Mouse (Mus musculus): ENCODE results near the gene Aldh3a1. TPM values are rescaled to one million over a fixed set of nuclear protein-coding genes. Genes with fewer than 3 reads are reported as not detected.

Aldh3a1 gene
- polyA plus RNA-seq, 1 experiment from 2014 or later: not detected

DNA sequence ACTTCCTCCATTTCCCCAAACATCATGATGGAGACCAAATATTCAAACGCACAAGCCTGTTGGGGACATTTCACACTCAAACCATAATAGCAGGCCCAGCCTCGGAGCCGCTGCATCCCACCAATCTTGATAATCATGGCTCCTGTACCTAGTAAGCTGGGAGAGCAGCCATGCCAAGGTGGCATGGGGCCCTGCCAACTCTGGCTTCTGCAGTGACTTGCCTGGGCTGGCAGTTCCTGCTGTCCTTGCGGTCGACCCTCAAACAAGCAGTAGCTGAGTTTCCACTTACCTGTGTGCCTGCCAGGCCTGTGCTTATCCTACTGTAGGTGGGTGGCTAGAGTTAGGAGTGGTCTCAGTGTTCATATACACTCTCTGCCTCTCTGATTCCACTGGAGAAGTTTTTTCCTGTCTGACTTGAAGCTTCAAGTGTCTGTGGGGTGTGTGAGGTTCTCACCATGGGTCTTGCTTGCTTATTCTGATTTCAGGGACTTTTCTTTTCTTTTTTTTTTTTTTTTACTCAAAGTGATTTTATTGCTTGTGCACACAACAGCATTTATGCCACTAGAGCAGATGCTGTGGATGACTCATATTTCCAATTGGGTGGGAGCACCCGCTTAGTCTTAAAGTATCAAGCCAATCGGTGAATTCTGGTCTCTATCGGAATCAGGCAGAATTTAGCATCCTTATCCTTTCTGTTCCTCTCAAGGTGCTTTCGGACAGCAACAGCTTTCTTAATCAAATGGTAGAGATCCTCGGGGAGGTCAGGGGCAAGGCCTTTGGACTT lies 2.0 kb upstream of the Aldh3a1 start:
- Histone ChIP-seq H3K27ac (ENCODE audit: low read depth, low read length) (no peak overlapping the region), H3K27me3 (ENCODE audit: control insufficient read depth, insufficient read depth, low read length) (no peaks in the 10 kb centered on the region), H3K9ac (ENCODE audit: low read length) (no peak overlapping the region), H3K36me3 (ENCODE audit: control insufficient read depth, insufficient read depth, low read length) (no peaks in the 10 kb centered on the region), H3K4me2 (ENCODE audit: low read depth) (no peak overlapping the region), H3K9me3 (ENCODE audit: control insufficient read depth, low read length) (no peaks in the 10 kb centered on the region), H3K4me3 (ENCODE audit: low read depth, low read length) (no peak overlapping the region), H3K4me1 (ENCODE audit: control insufficient read depth, insufficient read depth, low read length) (no peaks in the 10 kb centered on the region)
- WGBS: 94% methylated on average over 9 of the region's 10 CpGs
- ATAC-seq (ENCODE audit: insufficient read depth, low FRiP score, low TSS enrichment) (no peak), DNase-seq (ENCODE audit: low spot score) (no peak)

- Histone ChIP-seq H3K4me3 (ENCODE audit: low read depth, low read length) (no peak overlapping the region), H3K36me3 (ENCODE audit: control insufficient read depth, insufficient read depth, low read length) (no peaks in the 10 kb centered on the region), H3K4me1 (ENCODE audit: control insufficient read depth, insufficient read depth, low read length) (no peaks in the 10 kb centered on the region), H3K27me3 (ENCODE audit: control insufficient read depth, insufficient read depth, low read length) (no peaks in the 10 kb centered on the region), H3K9ac (ENCODE audit: low read length) (no peak overlapping the region), H3K9me3 (ENCODE audit: control insufficient read depth, low read length) (no peaks in the 10 kb centered on the region), H3K4me2 (ENCODE audit: low read depth) (no peak overlapping the region), H3K27ac (ENCODE audit: low read depth, low read length) (no peak overlapping the region)
- 92% methylated on average over 3 of the region's 3 CpGs for WGBS
- ATAC-seq (ENCODE audit: insufficient read depth, low FRiP score, low TSS enrichment) (no peak), DNase-seq (ENCODE audit: low spot score) (no peak)
Measured at GRCm38 (mm10) chr11:61206136-61206535, 1.2 kb upstream of the Aldh3a1 start.

GRCm38 (mm10) chr11:61208316-61208715 lies 979 bp downstream of the Aldh3a1 start:
- Histone ChIP-seq H3K4me2 (ENCODE audit: low read depth) (no peak overlapping the region), H3K9ac (ENCODE audit: low read length) (no peak overlapping the region), H3K36me3 (ENCODE audit: control insufficient read depth, insufficient read depth, low read length) (no peaks in the 10 kb centered on the region), H3K27me3 (ENCODE audit: control insufficient read depth, insufficient read depth, low read length) (no peaks in the 10 kb centered on the region), H3K4me3 (ENCODE audit: low read depth, low read length) (no peak overlapping the region), H3K27ac (ENCODE audit: low read depth, low read length) (no peak overlapping the region), H3K9me3 (ENCODE audit: control insufficient read depth, low read length) (no peaks in the 10 kb centered on the region), H3K4me1 (ENCODE audit: control insufficient read depth, insufficient read depth, low read length) (no peaks in the 10 kb centered on the region)
- 91% methylated on average over 10 of the region's 10 CpGs for WGBS
- ATAC-seq (ENCODE audit: insufficient read depth, low FRiP score, low TSS enrichment) (no peak), DNase-seq (ENCODE audit: low spot score) (no peak)

DNA sequence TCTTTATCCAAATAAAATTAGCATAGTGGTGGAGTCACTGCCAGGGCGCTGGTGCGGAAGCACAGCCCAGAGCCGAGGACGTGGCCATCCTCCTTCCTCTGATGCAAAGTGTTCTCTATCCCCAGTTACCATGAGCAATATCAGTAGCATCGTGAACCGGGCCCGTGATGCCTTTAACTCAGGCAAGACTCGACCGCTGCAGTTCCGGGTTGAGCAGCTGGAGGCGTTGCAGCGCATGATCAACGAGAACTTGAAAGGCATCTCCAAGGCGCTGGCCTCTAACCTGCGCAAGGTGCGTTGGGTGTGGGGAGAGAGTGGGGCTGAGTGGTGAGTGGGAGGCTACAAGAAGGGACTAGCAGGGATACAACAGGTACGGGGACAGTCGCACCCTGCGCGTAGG lies 4.8 kb downstream of the Aldh3a1 start:
- Histone ChIP-seq H3K4me1 (ENCODE audit: control insufficient read depth, insufficient read depth, low read length) (no peaks in the 10 kb centered on the region), H3K4me2 (ENCODE audit: low read depth) (no peak overlapping the region), H3K9me3 (ENCODE audit: control insufficient read depth, low read length) (no peaks in the 10 kb centered on the region), H3K27ac (ENCODE audit: low read depth, low read length) (no peak overlapping the region), H3K36me3 (ENCODE audit: control insufficient read depth, insufficient read depth, low read length) (no peaks in the 10 kb centered on the region), H3K27me3 (ENCODE audit: control insufficient read depth, insufficient read depth, low read length) (no peaks in the 10 kb centered on the region), H3K4me3 (ENCODE audit: low read depth, low read length) (no peak overlapping the region), H3K9ac (ENCODE audit: low read length) (no peak overlapping the region)
- 42% methylated on average over 20 of the region's 20 CpGs for WGBS
- ATAC-seq (ENCODE audit: insufficient read depth, low FRiP score, low TSS enrichment) (no peak), DNase-seq (ENCODE audit: low spot score) (no peak)

DNA sequence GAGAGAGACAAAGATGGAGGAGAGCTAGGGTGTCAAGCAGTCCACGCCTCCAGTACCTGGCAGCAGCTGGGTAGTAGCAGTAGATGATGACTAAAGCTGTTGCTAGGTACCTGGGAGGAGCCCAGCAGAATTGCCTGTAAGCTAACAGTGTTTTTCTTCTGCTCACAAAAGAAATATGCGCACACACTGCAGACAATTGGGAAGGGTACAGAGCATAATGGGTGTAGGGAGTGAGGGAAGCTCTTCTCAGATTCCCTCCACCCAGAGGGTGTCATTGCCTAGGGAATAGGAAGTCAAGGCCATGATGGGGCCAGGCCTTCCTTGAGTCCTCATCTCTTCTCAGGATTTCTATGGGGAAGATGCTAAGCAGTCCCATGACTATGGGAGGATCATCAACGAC lies 8.6 kb downstream of the Aldh3a1 start:
- Histone ChIP-seq H3K27ac (ENCODE audit: low read depth, low read length) (no peak overlapping the region), H3K36me3 (ENCODE audit: control insufficient read depth, insufficient read depth, low read length) (no peaks in the 10 kb centered on the region), H3K4me3 (ENCODE audit: low read depth, low read length) (no peak overlapping the region), H3K27me3 (ENCODE audit: control insufficient read depth, insufficient read depth, low read length) (no peaks in the 10 kb centered on the region), H3K4me2 (ENCODE audit: low read depth) (no peak overlapping the region), H3K9ac (ENCODE audit: low read length) (no peak overlapping the region), H3K4me1 (ENCODE audit: control insufficient read depth, insufficient read depth, low read length) (no peaks in the 10 kb centered on the region), H3K9me3 (ENCODE audit: control insufficient read depth, low read length) (no peaks in the 10 kb centered on the region)
- DNase-seq (ENCODE audit: low spot score) (no peak), ATAC-seq (ENCODE audit: insufficient read depth, low FRiP score, low TSS enrichment) (no peak)
- 80% methylated on average over 3 of the region's 3 CpGs for WGBS

DNA sequence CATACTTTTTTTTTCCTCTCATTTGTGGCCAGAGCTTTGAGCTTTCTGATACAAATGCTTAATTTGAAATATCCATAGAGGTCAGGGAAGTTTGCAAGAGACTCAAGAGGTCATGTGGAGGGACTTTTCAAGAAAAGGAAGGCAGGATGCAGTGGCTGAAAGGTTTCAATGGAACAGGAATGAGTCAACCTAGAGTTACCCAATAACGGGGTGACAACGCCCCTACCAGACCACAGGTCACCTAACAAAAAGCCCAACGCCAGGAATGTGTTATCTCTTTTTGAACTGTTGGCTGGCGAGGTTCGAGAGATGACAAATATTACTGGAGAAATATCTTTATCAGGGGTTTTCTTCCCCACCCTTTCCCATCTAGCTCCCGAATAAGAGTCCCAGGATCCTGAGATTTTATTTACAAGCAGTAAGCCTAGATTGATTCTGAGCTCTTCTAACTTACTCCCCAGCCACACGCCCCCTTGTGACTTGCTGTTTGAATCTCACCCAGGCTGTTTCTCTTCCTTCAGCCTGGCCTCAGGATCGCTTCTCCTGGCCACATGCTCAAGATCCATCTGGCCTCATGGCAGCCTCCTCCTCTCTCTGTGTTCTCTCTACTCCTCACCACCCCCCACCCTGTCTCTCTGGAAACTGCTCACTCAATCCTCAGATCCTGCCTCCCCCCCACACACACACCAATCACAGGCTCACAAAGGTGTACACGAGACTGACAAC lies 13.0 kb downstream of the Aldh3a1 start:
- WGBS: 74% methylated on average over 9 of the region's 9 CpGs
- DNase-seq (ENCODE audit: low spot score): no peak
- H3K27ac ChIP-seq (ENCODE audit: low read depth, low read length): no peak overlapping the region

DNA sequence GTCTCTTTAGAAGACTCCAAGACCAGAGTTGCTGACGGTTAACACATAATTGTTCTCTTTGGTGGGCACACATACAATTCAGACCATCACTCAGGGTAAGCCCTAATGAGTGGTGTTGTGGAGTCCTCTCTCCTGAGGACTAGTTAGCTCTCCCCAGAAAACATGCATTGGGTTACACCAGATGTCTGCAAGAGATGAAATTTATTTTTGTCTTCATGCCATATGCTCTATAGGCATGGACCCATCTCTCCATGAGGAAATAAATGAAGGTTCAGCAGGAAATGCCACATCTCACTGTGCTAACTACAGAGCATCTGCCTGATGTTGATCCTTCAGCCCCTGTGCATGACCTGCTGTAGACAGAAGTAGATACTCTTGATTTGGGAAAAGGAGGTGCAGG lies 14.7 kb downstream of the Aldh3a1 start:
- 93% methylated on average over 1 of the region's 1 CpGs for WGBS
- Histone ChIP-seq H3K9ac (ENCODE audit: low read length) (no peak overlapping the region), H3K4me2 (ENCODE audit: low read depth) (no peak overlapping the region)

More for the DNA sequence above, 13.0 kb downstream of the Aldh3a1 start:
- ATAC-seq (ENCODE audit: insufficient read depth, low FRiP score, low TSS enrichment): no peak
- no peak overlapping the region for H3K9ac ChIP-seq (ENCODE audit: low read length)
- H3K4me3 ChIP-seq (ENCODE audit: low read depth, low read length): no peak overlapping the region
- no peaks in the 10 kb centered on the region for H3K27me3 ChIP-seq (ENCODE audit: control insufficient read depth, insufficient read depth, low read length)
- H3K4me2 ChIP-seq (ENCODE audit: low read depth): no peak overlapping the region
- H3K4me1 ChIP-seq (ENCODE audit: control insufficient read depth, insufficient read depth, low read length): no peaks in the 10 kb centered on the region
- H3K9me3 ChIP-seq (ENCODE audit: control insufficient read depth, low read length): no peaks in the 10 kb centered on the region
- H3K36me3 ChIP-seq (ENCODE audit: control insufficient read depth, insufficient read depth, low read length): no peaks in the 10 kb centered on the region

GRCm38 (mm10) chr11:61222971-61223745 lies 15.8 kb downstream of the Aldh3a1 start:
- Histone ChIP-seq H3K4me2 (ENCODE audit: low read depth) (no peak overlapping the region), H3K4me1 (ENCODE audit: control insufficient read depth, insufficient read depth, low read length) (no peaks in the 10 kb centered on the region), H3K36me3 (ENCODE audit: control insufficient read depth, insufficient read depth, low read length) (no peaks in the 10 kb centered on the region), H3K27me3 (ENCODE audit: control insufficient read depth, insufficient read depth, low read length) (no peaks in the 10 kb centered on the region), H3K27ac (ENCODE audit: low read depth, low read length) (no peak overlapping the region), H3K4me3 (ENCODE audit: low read depth, low read length) (no peak overlapping the region), H3K9me3 (ENCODE audit: control insufficient read depth, low read length) (no peaks in the 10 kb centered on the region), H3K9ac (ENCODE audit: low read length) (no peak overlapping the region)
- ATAC-seq (ENCODE audit: insufficient read depth, low FRiP score, low TSS enrichment) (no peak), DNase-seq (ENCODE audit: low spot score) (no peak)
- WGBS: 94% methylated on average over 9 of the region's 9 CpGs

More for the DNA sequence above, 14.7 kb downstream of the Aldh3a1 start:
- Histone ChIP-seq H3K36me3 (ENCODE audit: control insufficient read depth, insufficient read depth, low read length) (no peaks in the 10 kb centered on the region), H3K27me3 (ENCODE audit: control insufficient read depth, insufficient read depth, low read length) (no peaks in the 10 kb centered on the region), H3K4me3 (ENCODE audit: low read depth, low read length) (no peak overlapping the region), H3K4me1 (ENCODE audit: control insufficient read depth, insufficient read depth, low read length) (no peaks in the 10 kb centered on the region), H3K9me3 (ENCODE audit: control insufficient read depth, low read length) (no peaks in the 10 kb centered on the region), H3K27ac (ENCODE audit: low read depth, low read length) (no peak overlapping the region)
- no peak for ATAC-seq (ENCODE audit: insufficient read depth, low FRiP score, low TSS enrichment)
- no peak for DNase-seq (ENCODE audit: low spot score)
